Mouse (Mus musculus) v-Abl transformed pro-B cells (cell line): ENCODE data around the gene Col15a1.

Experiments
- in situ Hi-C, 2 experiments: fragments of 400-800 bp; cut with MboI; formaldehyde crosslinking; loops; one replicate each; pipeline ENCODE4 v1.15.1; 2025; ENCODE audit not compliant: unreplicated experiment in 2 of 2

Col15a1 gene

GRCm38 (mm10) chr4:47294544-47295070, 86.6 kb downstream of the Col15a1 start:
- in situ Hi-C loops, result no loop called here

GRCm38 (mm10) chr4:47295547-47295946, 87.6 kb downstream of the Col15a1 start:
- in situ Hi-C loops, result no loop called here

DNA sequence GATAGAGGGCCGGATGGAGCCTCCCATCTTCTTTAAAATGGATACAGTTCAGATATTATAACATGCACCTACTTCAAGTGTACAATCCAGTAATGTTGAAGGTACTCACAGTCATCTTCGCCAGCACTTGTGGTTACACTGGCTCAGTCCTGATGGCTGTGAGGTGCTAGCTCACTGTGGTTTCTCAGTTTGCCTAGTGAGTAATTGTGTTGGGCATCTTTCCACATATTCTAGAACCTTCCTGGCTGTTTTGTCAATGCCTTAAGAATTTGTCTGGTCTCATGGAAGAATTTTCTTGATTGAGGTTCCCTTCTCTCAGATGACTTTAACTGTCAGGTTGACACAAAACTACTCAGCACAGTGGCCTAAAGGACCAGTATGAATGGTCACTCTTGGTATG, 92.7 kb downstream of the Col15a1 start:
- in situ Hi-C loops, result no loop called here

DNA sequence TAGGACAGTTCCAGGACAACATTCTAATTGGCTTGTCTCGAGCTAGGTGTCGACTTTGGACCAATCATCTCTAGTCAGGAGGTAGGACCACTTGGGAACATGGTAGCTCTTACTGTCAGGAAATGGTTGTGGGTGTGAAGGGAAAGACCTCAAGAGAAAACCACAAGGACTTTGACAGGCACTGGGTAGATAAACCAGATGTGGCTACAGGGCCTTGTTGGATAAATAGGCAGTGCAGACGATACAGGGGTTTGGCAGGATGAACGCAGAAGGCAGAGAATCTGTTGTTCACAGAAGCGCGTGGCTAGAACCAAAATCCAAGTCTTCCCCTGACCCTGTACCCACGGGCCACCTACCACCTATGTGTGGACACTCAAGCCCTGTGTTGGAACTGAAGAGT, 94.6 kb downstream of the Col15a1 start:
- in situ Hi-C loops, result no loop called here

DNA sequence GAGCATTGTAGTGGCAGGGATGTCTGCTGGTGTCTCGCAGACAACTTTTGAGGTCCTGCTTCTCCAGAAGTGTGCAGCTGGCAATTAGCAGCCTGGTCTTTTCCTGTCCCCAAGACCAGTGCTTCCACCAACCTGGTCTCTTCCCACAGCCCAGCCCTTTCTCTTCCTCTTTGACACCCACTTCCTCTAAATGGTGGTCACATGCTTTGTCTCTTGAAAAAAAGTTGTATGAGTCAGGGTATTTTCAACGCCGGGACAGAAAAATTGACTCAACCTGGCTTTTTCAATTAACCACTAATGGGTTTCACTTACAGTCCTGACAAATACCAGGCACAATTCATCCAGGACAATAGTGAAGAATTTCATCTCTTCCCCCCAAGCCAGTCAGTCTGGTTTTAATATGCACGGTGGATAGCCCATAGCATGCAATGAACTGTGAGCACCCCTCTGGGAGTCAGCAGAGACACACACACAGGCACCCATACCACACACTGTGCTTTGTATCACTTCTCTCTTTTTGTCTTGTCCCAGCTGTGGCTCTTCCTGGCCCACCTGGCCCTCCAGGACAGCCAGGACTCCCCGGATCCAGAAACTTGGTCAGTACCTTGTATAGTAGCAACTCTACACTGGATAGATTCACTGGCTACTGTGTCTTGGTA, 95.5 kb downstream of the Col15a1 start:
- in situ Hi-C loops, result no loop called here

DNA sequence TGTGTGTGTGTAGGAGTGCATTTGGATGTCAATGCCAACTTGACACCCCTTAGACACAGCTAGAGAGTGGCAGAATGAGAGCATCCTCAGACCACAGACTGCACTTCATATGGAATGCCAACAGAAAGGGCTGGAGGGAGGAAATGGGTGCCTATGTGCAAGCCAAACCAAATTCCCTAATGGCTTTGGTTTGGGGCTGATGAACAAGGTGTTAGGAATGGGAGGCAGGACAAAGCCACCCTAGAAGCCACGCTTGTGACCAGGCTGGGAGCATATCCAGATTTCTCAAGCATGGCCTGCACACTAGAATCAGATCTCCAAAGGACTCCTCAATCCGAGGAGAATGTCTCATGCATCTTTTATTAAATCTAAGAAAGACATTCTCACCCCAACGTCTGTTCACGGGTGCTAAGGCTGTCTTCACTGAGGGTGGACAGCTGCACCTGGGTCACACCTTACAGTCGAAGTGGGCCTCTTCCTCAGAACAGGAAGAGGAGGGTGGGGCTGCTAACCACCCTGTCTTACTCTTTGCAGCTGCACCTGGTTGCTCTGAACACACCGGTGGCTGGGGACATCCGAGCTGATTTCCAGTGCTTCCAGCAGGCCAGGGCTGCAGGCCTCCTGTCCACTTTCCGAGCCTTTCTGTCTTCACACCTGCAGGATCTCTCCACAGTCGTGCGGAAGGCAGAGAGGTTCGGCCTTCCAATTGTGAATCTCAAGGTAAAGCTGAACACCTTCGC, 102.1 kb downstream of the Col15a1 start:
- in situ Hi-C loops, result no loop called here

DNA sequence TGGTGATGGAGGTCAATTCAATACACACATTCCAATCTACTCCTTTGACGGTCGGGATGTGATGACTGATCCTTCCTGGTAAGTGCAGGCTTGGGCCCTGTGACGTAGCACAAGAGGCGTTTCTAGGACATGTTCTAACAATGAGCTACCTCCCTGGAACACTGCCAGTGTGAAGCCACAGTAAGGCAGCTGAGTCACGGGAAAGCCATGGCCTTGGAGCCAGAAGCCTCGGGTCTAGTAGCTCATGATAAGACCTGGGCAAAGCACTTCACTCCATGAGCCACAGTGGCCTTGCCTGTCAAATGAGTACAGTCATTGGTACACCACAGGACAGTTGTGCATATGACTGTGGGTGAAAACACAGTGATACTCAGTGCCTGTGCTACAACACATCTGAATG, 102.9 kb downstream of the Col15a1 start:
- in situ Hi-C loops, result no loop called here

- in situ Hi-C loops, result no loop called here
Measured at GRCm38 (mm10) chr4:47311467-47311866, 103.5 kb downstream of the Col15a1 start.

- in situ Hi-C loops, result no loop called here
Measured at GRCm38 (mm10) chr4:47311929-47312328, 104.0 kb downstream of the Col15a1 start.

DNA sequence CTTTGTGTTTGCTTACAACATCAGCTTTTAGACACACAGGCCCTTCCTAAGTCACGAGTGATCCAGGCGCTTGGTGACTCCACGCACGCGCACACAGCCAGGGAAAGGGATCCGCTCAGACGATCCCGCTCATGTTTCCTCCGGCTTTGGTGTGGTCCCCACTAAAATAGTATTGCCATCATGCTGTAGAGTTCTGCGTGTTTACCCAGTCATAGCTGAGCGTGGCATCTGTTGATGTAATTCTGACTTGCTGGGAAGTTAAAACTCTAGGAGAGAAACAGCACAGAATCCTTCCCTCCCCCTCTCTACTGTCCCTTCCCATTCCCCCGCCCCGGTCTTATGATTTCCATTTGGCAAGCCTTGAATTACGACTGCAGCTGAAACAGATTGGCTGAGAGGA, 104.7 kb downstream of the Col15a1 start:
- in situ Hi-C loops, result no loop called here

DNA sequence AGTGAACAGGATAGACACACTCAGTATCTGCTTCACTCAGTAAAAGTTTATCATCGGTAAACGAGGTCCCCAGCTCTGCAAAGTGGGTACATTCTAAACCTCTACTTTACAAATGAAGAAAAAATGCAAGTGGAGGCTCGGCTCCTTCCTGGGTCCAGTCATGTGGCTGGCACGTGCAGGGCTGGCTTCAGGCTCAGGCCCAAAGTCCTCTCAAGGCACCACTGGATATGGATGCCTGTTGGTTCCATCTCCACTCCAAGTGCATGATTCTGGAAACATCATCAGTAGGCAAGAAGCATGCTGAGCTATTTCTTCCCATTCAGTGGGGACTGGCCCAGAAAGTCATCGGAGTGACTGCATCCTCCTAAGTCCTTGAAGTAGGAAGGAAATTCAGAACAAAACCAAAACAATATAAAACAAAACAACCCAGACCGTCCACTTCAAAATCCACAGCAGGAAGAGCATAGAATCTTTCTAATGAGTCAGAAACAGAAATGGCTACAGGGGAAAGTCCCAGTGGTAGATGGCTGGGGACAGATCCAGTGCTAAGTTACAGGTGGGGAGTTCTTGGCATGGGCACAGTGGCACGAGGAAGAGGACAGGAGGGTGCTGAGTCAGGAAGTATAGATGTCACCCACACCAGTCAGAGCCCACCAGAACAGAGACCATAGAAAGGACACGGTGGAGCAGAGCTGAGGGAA, 105.9 kb downstream of the Col15a1 start:
- in situ Hi-C loops, result no loop called here

DNA sequence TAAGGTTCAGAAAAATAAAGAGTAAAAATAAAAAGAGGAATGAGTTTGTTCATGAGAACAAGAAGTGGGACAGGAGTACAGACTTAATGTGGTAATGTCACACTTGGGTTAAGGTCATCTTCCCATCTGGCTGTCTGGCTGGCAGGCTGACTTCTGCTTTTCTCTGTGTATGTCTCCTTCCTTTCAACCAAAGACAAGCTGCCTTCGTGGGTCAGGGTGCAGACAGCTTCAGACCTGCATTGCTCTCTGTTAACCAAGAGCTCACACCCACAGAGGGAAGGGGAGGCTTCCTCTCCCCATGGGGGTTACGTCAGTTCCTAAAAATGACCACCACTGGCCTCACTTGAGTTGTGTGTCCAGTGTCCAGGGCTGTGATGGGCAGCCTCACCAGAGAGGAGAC, 107.5 kb downstream of the Col15a1 start:
- in situ Hi-C loops, result no loop called here

DNA sequence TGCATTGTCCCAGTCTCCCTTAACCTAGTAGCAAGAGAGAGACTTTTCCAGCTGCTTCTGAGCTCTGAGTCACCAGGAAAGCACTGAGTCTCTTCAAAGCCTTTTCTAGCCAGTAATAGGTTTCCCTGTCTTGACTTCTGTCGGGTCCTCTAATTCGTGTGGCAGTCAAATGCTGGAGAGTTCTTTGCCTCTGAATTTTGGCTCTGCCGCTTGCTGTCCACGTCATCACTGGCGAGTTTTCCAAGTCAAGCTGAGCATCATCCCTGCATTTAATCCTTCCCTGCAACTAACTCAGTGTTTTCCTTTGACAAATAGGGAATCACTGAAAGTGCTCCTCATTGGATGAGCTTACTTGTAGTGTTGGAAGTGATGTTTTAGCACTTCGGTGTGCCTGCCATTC, 108.5 kb downstream of the Col15a1 start:
- in situ Hi-C loops, result no loop called here

GRCm38 (mm10) chr4:47319561-47320321, 111.8 kb downstream of the Col15a1 start:
- in situ Hi-C loops, result no loop called here

GRCm38 (mm10) chr4:47322315-47322714, 114.4 kb downstream of the Col15a1 start:
- in situ Hi-C loops, result no loop called here

GRCm38 (mm10) chr4:47324206-47324605, 116.2 kb downstream of the Col15a1 start:
- in situ Hi-C loops, result no loop called here

- in situ Hi-C loops, result no loop called here
Measured at GRCm38 (mm10) chr4:47327782-47328181, 119.8 kb downstream of the Col15a1 start.

GRCm38 (mm10) chr4:47329285-47329684, 121.3 kb downstream of the Col15a1 start:
- in situ Hi-C loops, result no loop called here

DNA sequence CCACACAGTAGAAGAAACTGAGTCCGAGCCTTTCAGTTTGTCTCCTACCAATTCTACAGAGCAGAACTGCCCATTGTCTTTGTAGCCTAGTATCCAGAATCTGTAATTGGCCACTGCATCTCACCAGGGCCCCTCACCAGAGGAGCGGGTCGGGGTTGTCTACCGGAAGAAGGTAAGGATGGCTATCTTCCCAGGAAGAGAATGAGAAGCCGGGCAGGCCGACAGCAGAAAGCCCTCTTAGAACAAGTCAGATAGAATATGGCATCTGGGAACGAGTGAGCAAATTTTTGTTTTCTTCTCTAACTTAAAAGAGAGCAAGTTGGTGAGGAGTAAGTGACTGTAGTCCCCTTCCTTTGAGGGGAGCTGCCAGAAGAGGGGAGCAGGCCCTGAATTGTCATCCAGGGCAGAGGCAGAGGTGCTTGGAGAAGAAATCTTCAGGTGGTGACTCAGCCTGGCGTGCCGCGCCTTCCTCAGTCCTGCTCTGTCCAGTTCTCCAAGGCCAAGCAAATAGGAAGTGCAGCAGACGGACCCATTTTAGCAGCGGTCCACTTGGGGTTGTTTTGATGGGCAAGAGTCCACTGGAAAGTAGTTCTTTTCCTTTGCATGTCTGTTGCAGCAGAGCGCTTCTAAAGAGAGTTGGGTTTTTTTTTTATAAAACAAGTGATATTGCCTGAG, 122.6 kb downstream of the Col15a1 start:
- in situ Hi-C loops, result no loop called here

GRCm38 (mm10) chr4:47332812-47333343, 124.9 kb downstream of the Col15a1 start:
- in situ Hi-C loops, result no loop called here
